Mouse (Mus musculus): ENCODE results near the gene Rftn2.

- TF ChIP-seq CTCF (IDR thresholded peaks at IDR 0.05; ENCODE audit: borderline replicate concordance, extremely low read depth, insufficient read depth, insufficient read length): no peak
- TF ChIP-seq POLR2A (IDR thresholded peaks at IDR 0.05; ENCODE audit: borderline replicate concordance, extremely low read depth, insufficient read depth, insufficient read length, poor library complexity, severe bottlenecking): no peak
Measured at GRCm38 (mm10) chr1:55134301-55134700, 92.3 kb downstream of the Rftn2 start.
